Mouse (Mus musculus) testis, postnatal 10 days (tissue): Measurements from ENCODE around the gene Drc7.

ENCODE experiments used
- DNase-seq: peaks from one replicate; pipeline ENCODE4 v3.0.0; 2021; ENCODE audit warnings: low spot score

Drc7 gene

DNA sequence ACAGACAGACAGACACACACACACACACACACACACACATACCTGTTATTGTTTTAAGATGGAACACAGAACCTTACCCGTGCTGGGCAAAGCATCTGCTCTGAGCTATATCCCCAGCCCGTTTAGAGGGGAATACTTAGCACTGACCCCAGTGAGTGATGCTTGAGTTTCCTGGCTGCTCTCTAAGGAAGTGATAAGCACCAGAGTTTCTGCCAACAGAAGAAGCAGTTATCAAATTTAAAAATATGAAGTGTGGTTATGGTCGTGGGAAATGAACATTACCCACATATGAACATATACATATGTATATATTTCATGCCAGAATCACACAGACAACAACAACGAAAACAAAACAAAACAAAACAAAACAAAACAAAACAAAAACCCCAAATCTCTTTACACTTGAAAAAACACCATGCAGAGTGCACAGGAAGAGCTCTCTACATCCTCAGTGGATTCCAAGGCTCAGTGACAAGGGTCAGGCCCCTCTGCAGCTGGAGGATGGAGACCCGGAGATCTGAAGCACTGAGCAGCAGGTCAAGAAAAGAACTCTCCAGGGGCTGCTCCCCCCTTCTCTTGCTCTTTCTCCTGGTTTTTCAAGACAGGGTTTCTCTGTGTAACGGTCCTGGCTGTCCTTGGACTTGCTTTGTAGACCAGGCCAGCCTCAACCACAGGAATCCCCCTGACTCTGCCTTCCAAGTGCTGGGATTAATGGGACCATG, 5.1 kb downstream of the Drc7 start:
- DNase-seq: no peak

DNA sequence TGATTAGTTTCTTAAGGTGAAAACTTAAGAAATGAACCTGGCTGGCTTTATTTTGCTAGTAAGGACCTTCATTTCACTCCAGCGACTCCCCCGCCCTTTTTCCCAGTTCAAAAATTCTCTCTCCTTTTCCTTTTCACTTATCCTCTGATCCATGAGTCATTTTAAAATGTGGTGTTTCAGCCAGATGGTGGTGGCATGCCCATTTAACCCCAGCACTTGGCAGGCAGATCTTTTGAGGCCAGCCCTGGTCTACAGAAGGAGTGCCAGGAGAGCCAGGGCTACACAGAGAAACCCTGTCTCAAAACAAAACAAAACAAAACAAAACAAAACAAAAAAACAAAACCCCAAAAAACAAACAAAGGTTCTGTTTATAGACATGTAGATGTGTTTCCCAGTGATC, 9.6 kb downstream of the Drc7 start:
- DNase-seq: no peak

DNA sequence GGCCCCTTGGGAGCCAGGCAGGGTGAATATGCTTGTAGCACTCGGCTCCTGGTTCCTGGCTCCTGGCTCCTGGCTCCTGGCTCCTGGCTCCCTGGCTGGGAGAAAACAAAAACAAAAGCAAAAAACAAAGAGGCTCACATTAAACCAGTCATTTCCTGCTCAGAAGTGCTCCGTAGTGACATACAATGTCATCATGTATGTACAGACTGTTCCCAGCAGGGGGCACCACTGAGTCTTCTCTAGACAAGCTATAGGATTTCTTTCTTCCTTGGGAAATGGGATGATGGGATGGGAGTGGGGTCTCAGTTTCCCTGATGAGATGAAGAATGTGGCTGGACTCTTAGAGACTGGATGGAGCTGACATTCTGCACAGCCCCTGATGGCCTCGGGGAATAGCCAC, 12.7 kb downstream of the Drc7 start:
- peak; percentile 84 for DNase-seq

GRCm38 (mm10) chr8:95075504-95075903, 20.6 kb downstream of the Drc7 start:
- no peak for DNase-seq

DNA sequence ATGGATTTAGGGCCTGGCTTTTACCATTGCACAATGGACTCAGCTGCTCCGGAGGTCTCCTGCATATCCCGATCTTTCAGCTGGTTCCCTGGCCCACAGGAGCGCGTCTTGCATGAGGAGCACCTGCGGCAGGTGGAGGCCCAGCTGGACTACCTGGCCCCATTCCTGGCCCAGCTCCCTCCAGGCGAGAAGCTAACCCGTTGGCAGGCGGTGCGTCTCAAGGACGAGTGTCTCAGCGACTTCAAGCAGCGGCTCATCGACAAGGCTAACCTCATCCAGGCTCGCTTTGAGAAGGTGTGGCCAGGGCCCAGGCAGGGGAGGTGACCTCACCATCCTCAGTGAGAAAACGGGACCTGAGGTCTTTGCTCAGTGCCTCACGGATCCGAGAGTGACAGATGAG, 21.2 kb downstream of the Drc7 start:
- DNase-seq: no peak

- DNase-seq: no peak
Observed at GRCm38 (mm10) chr8:95078055-95078454, 23.2 kb downstream of the Drc7 start.

DNA sequence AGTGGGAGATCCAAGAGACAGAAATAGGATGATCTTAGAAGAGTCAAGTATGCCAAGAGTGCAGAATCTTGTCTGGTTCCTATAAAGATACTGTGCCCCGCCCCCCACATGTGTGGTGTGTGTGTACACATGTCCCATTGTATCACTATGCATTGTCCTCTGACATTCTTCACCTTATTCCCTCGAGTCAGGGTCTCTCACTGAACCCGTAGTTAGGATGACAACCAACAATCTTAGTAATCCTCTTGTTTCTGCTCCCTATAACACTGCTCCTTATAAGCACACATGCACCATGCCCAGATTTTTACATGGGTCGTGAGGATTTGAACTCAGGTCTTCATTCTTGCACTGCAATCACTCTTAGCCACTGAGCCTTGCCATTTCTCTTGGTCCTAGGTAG, 24.4 kb downstream of the Drc7 start:
- no peak for DNase-seq

- DNase-seq: peak; percentile 98
Observed at GRCm38 (mm10) chr8:95080381-95081341, 25.8 kb downstream of the Drc7 start, which contains the start of gene Katnb1. TSS of gene Katnb1 (plus strand) at chr8:95081186.

- no peak for DNase-seq
Observed at GRCm38 (mm10) chr8:95081650-95082049, 26.7 kb downstream of the Drc7 start.

- no peak for DNase-seq
Observed at GRCm38 (mm10) chr8:95084261-95084660, 29.4 kb downstream of the Drc7 start.

- no peak for DNase-seq
Observed at GRCm38 (mm10) chr8:95084744-95085431, 30.0 kb downstream of the Drc7 start.

DNA sequence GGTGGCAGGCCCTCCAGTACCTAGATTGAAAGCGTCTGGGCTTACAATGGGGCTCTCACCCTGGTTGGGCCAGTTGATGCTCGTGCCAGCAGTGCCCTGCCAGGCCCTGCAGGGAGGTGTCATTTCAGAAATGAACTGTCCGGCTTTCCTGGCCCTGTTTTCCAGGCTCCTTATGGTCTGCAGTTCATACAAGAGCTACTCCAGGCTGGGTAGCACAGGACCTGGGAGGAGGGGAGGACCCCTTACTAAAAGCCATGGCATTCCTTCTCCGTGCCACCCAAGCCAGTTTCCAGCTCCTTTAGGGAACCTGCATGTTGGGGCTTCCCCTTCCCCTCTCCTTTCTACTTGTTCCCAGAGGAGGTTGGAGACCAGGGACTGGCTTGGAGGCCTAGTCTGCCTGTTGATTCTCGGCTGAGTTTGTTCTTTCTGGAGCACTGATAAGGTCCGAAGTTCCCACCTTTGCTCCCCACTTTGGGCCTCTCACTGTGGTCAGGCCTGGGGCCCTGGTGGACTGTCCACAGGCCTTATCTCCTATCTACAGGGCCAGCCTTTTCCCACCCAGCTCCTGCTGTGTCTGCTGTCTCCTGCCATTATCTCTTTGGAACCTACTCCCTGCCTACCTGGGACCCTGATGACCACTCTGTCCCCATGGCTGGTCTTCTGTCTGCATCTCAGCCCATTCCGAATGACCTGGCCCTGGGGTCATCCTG, 30.7 kb downstream of the Drc7 start:
- DNase-seq: no peak

DNA sequence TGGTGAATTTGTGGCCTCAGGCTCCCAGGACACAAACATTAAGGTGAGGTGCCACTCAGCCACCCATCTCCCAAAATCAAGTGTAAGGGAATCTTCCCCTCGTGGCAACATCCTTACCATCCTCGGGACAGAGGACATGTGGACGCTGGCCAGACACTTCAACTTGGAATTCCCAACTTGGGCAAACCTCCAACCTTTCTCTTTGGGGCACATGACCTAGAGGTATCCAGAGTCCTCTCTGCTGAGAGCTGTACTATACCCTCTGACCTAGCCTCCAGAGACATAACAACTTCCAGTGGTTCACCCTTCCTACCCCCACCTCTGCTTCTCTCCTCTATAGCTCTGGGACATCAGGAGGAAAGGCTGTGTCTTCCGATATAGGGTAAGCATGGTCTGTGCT, 38.7 kb downstream of the Drc7 start:
- DNase-seq: no peak

GRCm38 (mm10) chr8:95099009-95099408, 44.1 kb downstream of the Drc7 start:
- DNase-seq: peak; percentile 88

DNA sequence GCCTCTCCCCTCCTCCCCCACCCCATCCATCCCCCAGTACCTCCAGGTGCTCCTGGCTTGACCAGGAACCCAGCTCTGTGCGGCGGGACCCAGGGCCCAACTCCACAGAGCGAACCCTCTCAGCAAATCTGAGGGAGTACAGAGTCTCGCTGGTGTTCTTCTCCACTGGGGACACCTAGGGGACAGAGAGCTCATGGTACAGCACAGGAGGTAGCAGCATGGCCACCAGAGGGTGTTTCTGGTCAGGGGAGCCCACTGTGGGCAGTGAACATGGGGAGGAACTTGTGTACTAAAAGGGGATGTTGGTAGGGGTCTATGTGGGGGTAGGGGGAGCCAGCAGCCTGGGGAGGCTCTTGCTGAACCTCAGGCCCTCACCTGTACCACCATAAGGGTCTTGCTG, 47.1 kb downstream of the Drc7 start:
- DNase-seq: no peak

- no peak for DNase-seq
Observed at GRCm38 (mm10) chr8:95107306-95107705, 52.4 kb downstream of the Drc7 start.

DNA sequence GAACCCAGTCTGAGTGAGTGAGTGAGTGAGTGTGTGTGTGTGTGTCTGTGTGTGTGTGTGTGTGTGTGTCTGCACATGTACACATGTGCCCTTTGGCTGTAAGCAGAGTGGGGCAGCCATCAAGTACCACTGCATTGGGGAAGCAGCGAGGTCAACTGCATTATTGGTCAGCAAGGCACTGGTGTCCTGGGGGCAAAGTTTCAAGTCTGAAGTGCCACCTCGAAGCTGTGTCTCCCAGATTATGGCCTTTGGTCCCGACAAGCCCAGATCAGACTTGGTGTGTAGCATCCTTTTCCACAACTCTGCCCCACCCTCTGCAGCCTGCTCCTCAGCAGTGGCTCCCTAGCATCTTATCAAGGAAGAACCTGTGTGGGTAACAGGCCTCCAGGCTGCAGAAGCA, 57.7 kb downstream of the Drc7 start:
- no peak for DNase-seq

DNA sequence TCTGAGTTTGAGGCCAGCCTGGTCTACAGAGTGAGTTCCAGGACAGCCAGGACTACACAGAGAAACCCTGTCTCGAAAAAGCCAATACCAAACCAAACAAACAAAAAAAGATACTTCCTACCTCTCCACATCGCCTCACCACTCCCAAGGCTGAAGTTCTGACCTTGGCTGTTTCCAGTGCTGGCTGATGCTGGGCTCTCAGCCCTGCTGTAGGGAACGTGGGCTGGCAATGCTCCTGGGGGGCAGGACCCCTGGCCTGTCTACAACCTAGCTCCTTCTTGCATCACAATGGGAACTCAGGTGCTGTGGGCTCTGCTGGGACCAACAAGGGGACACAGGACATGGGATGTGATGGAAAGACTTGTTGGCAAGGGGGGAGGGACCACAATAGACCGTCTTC, 58.2 kb downstream of the Drc7 start:
- no peak for DNase-seq

DNA sequence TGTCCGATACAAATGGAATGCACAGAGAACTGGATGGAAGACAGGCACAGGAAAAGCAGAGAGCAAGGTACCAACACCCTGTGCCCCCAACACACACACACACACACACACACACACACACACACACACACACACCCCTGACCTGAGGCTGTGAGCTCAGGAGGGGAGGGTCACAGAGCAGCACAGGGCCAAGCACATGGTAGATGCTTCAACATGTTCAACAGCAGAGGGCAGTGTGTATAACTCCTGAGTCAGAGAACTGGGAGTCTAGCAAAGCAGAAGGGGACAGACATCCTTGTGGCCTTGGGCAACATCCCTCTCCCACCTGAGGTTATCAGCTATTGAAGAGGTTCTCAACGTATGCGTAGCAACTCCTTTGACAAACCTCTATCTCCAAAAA, 58.8 kb downstream of the Drc7 start:
- no peak for DNase-seq

GRCm38 (mm10) chr8:95123455-95123854, 68.6 kb downstream of the Drc7 start:
- DNase-seq: no peak

- no peak for DNase-seq
Observed at GRCm38 (mm10) chr8:95126497-95126896, 71.6 kb downstream of the Drc7 start.

DNA sequence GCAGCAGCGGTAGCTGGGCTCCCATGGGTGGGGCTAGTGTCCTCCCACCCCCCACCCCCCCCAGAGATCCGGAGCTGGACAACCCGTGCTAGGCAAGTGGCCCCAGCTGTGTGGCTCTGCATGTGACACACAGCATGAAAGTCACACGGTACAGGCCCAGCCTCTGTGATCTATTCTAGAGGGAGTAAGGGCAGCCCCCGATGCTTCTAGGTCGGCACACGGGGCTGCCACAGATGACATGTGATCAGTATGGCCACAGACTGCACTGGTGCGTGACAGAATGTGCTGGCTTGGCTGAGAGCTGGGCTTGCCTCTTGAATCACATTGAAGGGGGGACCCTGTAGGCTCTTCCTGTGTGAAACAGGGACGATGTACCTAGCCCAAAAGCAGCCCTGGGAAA, 72.8 kb downstream of the Drc7 start:
- DNase-seq: no peak
